Mouse (Mus musculus): ENCODE results near the gene Senp1. TPM values are rescaled to one million over a fixed set of nuclear protein-coding genes. Genes with fewer than 3 reads are reported as not detected.

Senp1 gene
- polyA plus RNA-seq, 1 experiment: 17.4 TPM

DNA sequence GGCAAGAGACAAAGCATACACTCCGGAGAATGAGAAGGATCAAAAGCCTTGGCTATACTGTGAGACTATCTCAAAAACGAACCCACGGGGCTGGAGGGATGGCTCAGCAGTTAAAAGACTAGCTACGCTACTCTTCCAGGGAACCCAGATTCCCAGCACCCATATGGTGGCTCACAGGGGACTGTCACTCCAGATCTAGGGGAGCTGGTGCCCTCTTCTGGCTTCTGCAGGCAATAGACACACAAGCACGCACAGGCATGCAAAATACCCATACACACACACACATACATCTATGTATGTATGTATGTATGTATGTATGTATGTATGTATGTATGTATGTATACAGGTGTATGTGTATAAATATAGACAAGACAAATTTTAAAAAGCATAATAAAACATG, 57.0 kb downstream of the Senp1 start:
- no peak for TF ChIP-seq GATA1 (IDR thresholded peaks at IDR 0.05; ENCODE audit: low read length)

DNA sequence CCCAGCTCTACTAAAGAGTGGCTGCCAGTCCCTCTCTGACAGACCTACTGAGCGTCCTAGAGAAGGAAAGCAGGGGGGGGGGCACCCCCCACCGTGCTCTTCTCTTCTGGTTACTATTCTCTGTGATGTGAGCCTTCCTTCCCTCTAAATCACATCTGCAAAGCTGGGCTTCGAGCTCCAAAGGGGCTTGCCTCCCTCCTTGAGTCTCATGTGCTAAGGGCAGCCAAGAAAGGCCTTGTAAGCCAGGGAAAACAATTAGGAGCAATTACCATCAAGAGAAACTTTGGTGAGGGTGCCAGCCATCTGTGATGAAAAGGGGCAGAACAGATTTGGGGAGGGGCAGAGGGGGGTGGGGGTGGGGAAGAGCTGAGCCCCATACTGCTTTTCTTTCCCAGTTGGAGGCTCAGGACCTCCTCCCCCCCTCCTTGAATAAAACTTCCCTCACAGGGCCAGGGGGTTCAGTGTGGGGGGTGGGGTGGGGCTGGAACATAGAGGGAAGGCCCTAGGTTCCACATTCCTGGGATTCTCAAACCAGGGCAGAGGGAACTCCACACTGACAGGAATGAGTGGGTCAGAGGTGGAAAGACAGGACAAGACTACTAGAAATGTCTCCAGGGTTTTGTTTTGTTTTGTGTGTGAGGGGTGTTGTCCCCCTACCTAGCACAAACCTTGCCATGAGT, 58.3 kb downstream of the Senp1 start:
- no peak for TF ChIP-seq GATA1 (IDR thresholded peaks at IDR 0.05; ENCODE audit: low read length)

GRCm38 (mm10) chr15:98033233-98033748, 60.3 kb downstream of the Senp1 start:
- TF ChIP-seq GATA1 (IDR thresholded peaks at IDR 0.05; ENCODE audit: low read length): no peak

GRCm38 (mm10) chr15:98029798-98030197, 63.7 kb downstream of the Senp1 start:
- no peak for TF ChIP-seq GATA1 (IDR thresholded peaks at IDR 0.05; ENCODE audit: low read length)

- no peak for TF ChIP-seq GATA1 (IDR thresholded peaks at IDR 0.05; ENCODE audit: low read length)
These were observed 66.3 kb downstream of the Senp1 start for GRCm38 (mm10) chr15:98026967-98027904.

DNA sequence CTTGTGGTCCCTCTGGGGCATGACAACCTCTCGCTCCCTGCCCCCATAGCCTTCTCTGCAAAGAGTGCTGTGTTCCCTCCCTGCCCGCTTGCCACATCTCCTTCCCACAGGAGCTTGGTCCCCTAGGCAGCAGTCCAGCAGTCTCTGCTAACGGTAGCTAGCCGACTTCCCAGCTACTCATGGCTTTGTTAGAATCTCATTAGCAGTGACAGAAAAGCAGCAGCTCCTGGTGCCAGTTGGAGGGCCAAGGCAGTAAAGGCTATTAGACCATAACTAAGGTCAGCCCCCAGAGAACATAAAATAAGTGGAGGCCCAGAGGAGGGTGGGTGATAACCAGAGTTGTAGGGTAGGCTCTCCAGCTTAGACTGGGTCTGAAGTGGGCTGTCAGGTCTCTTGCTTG, 67.9 kb downstream of the Senp1 start:
- no peak for TF ChIP-seq GATA1 (IDR thresholded peaks at IDR 0.05; ENCODE audit: low read length)

GRCm38 (mm10) chr15:98023137-98023536, 70.4 kb downstream of the Senp1 start:
- TF ChIP-seq GATA1 (IDR thresholded peaks at IDR 0.05; ENCODE audit: low read length): no peak

GRCm38 (mm10) chr15:98021886-98022285, 71.7 kb downstream of the Senp1 start:
- no peak for TF ChIP-seq GATA1 (IDR thresholded peaks at IDR 0.05; ENCODE audit: low read length)

GRCm38 (mm10) chr15:98019047-98019446, 74.5 kb downstream of the Senp1 start:
- TF ChIP-seq GATA1 (IDR thresholded peaks at IDR 0.05; ENCODE audit: low read length): no peak

- no peak for TF ChIP-seq GATA1 (IDR thresholded peaks at IDR 0.05; ENCODE audit: low read length)
These were observed 75.6 kb downstream of the Senp1 start for GRCm38 (mm10) chr15:98017925-98018324.

DNA sequence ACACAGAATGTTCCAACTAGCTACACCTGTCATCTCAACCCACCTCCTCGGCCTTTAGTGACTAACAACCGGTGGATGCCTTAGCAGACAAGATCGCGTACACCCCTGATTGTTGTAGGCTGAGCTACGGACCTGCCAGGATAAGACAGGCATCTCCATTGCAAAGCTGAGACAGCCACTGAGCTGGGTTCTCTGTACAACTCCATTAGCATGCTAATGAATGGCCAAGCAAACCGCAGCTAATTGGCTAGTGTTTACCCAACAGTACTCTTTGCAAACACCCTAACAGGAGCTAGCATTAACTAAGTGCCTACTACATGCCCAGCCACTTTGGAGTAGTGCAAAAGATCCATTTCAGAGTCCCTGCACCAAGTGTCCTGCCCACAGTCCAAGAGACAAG, 80.7 kb downstream of the Senp1 start:
- TF ChIP-seq GATA1 (IDR thresholded peaks at IDR 0.05; ENCODE audit: low read length): no peak

GRCm38 (mm10) chr15:98005181-98005580, 88.4 kb downstream of the Senp1 start:
- TF ChIP-seq GATA1 (IDR thresholded peaks at IDR 0.05; ENCODE audit: low read length): no peak

GRCm38 (mm10) chr15:98004740-98005159, 88.8 kb downstream of the Senp1 start:
- TF ChIP-seq GATA1 (IDR thresholded peaks at IDR 0.05; ENCODE audit: low read length): no peak

DNA sequence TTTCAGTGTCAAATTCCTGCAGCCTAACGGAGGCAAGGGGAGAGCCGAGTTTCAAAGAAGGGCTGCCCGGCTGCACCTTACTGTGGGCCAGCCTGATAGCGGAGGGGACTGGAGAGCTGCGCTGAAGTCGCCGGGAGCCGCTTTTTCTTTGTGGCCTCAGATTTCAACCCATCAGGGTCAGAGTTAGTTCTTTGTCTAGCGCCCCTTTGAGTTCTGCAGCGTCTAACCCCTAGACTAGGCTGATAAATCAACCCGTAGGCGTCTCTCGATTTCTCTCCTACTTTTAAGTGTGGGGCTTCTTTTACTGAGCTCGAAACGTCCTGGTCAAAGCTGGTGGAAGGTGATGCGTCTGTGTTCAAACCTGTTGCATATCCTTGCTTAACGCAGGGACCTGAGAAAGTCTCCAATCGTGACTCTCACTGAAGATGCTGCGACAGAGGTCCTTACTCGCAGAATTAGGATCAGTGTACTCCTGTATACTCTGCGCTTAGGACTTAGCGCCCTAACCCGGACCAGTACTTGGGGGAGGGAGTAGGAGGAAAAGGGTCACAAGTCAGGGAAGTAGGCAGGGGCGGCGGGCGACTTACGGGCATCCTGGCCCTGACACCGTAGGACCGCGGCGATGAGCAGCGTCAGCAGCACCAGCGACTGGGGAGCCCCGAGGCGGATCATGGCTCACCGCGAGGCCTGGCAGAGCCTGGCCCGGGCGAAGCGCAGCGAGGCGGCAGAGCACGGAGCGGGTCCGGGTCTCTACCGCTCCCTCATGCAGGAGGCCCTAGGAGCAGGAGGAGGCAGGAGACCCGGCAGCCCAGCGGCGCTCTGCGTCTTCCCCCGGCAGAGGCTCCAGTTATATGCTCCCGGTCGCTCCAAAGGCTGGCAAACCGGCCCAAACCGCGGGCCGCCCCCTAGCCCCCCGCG, 89.5 kb downstream of the Senp1 start, which contains the start of gene Col2a1:
TSS of gene Col2a1 (minus strand) at position 874 of the 918 bp plus-strand sequence.
- no peak for TF ChIP-seq GATA1 (IDR thresholded peaks at IDR 0.05; ENCODE audit: low read length)

Measured in G1E-ER4 (cell line).